Mouse (Mus musculus) brain, embryonic 14.5 days (tissue): ENCODE measurements at regions not wholly inside any gene's neighbourhood (a gene's known extent, or its start where the extent isn't known, plus 50 kb on each side); places are given as distances from the start of the nearest gene placed in this dataset.

Experiments used
- CTCF ChIP-seq: fragments of 200-500 bp; IDR thresholded peaks from 2 replicates; pipeline ENCODE4 v1.5.1; 2012; ENCODE audit warnings: inconsistent platforms, mild to moderate bottlenecking, moderate library complexity, borderline replicate concordance; ENCODE audit not compliant: insufficient read depth, insufficient read length; ENCODE audit errors: extremely low read depth
- POLR2A ChIP-seq: fragments of 200-500 bp; IDR thresholded peaks from 2 replicates; pipeline ENCODE4 v1.6.1; 2012; ENCODE audit warnings: mild to moderate bottlenecking, inconsistent platforms, borderline replicate concordance; ENCODE audit not compliant: poor library complexity, insufficient read depth, insufficient read length, severe bottlenecking; ENCODE audit errors: extremely low read depth

DNA sequence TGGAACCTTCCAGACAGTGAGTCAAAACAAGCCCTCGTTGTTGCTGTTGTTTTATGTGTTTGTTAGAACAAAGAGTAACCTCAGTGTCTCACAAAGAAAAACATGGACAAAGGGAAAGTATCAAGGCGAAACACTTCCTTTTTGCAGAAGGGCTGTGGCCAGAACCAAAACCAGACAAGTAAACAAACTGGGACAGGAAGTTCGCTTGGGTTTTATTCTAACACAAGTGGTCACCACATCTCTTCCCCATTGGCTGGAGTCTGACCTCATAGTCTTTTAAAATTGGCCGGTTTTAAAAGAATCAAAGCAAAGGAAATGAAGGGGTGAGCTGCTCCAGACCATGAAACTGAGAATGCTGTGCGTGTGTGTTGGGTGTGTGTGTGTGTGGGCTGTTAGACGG is 194.4 kb upstream of the Egln3 start:
- TF ChIP-seq CTCF (no peak), POLR2A (no peak)
